Mouse (Mus musculus): ENCODE data around the gene Gm28051. TPM values are rescaled to one million over a fixed set of nuclear protein-coding genes. Genes with fewer than 3 reads are reported as not detected.

Gene Gm28051
- polyA plus RNA-seq (2012; rRNA removed; ENCODE audit: low replicate concordance) = not detected in 2 replicates

GRCm38 (mm10) chr12:102757689-102758402 lies at the start of gene Gm28051, which contains the start of the genes Gon7 and Ubr7:
TSS of gene Gm28051 (minus strand) at chr12:102757765.
TSS of gene Gon7 (minus strand) at chr12:102757803.
TSS of gene Ubr7 (plus strand) at chr12:102757967.

GRCm38 (mm10) chr12:102758403-102758756 lies 815 bp upstream of the Gm28051 start, which contains the start of gene Gm20604:
TSS of gene Gm20604 (minus strand) at chr12:102758672.

GRCm38 (mm10) chr12:102743589-102744574 lies 13.7 kb downstream of the Gm28051 start, which contains the start of the genes Moap1 and Tmem251:
TSS of gene Moap1 (minus strand) at chr12:102743661.
TSS of gene Tmem251 (plus strand) at chr12:102743762.

GRCm38 (mm10) chr12:102704457-102705198 lies 52.9 kb downstream of the Gm28051 start, which contains the start of gene Itpk1:
TSS of gene Itpk1 (minus strand) at chr12:102704930.

Other genes with a start within 250 kb of the Gm28051 start
- gene Chga, start 202.8 kb downstream of the Gm28051 start, polyA plus RNA-seq (2012; rRNA removed; ENCODE audit: low replicate concordance) = 89.8 and 269 TPM in 2 replicates
- 169 and 317 TPM in 2 replicates for gene Itpk1, start 52.8 kb downstream of the Gm28051 start, polyA plus RNA-seq (2012; rRNA removed; ENCODE audit: low replicate concordance)
- 0.47 and 0.55 TPM in 2 replicates for gene Moap1, start 14.1 kb downstream of the Gm28051 start, polyA plus RNA-seq (2012; rRNA removed; ENCODE audit: low replicate concordance)
- 2.2 and 4.0 TPM in 2 replicates for gene Tmem251, start 14.0 kb downstream of the Gm28051 start, polyA plus RNA-seq (2012; rRNA removed; ENCODE audit: low replicate concordance)
- gene Gon7, start within 50 bp of the Gm28051 start, polyA plus RNA-seq (2012; rRNA removed; ENCODE audit: low replicate concordance) = 5.1 and 10.2 TPM in 2 replicates
- 3.2 and 4.2 TPM in 2 replicates for gene Ubr7, start 202 bp upstream of the Gm28051 start, polyA plus RNA-seq (2012; rRNA removed; ENCODE audit: low replicate concordance)
- gene Gm20604, start 907 bp upstream of the Gm28051 start, polyA plus RNA-seq (2012; rRNA removed; ENCODE audit: low replicate concordance) = 0.36 and 0.47 TPM in 2 replicates
- 3.8 and 4.3 TPM in 2 replicates for gene Btbd7, start 120.7 kb upstream of the Gm28051 start, polyA plus RNA-seq (2012; rRNA removed; ENCODE audit: low replicate concordance)
- not detected in 2 replicates for gene Cox8c, start 141.6 kb upstream of the Gm28051 start, polyA plus RNA-seq (2012; rRNA removed; ENCODE audit: low replicate concordance)
- 0.02 and 0.16 TPM in 2 replicates for gene Unc79, start 191.1 kb upstream of the Gm28051 start, polyA plus RNA-seq (2012; rRNA removed; ENCODE audit: low replicate concordance)